Mouse (Mus musculus): ENCODE results near the gene Tmem178b.

- TF ChIP-seq CTCF (IDR thresholded peaks at IDR 0.05; ENCODE audit: low read depth, low read length) (no peak), GATA1 (IDR thresholded peaks at IDR 0.05; ENCODE audit: borderline replicate concordance, low read length) (no peak)
These were observed 23.4 kb downstream of the Tmem178b start for GRCm38 (mm10) chr6:39896500-39896899.
